Mouse (Mus musculus) midbrain, embryonic 12.5 days (tissue): Measurements from ENCODE around the gene Nubp1. TPM values are rescaled to one million over a fixed set of nuclear protein-coding genes. Genes with fewer than 3 reads are reported as not detected.

ENCODE experiments used
- ATAC-seq: fragments of 200-750 bp; cut with Nextera tagmentation; 2 replicates; pipeline ENCODE4 v1.8.0; 2017; ENCODE audit warnings: low read depth, moderate TSS enrichment, moderate library complexity; ENCODE audit not compliant: low FRiP score
- H3K27ac ChIP-seq: fragments of 300-500 bp; sonication (generic); replicated peaks from 2 replicates; pipeline ENCODE4 v1.5.1; 2016; ENCODE audit warnings: mild to moderate bottlenecking
- H3K27me3 ChIP-seq: fragments of 300-500 bp; sonication (generic); 2 replicates; pipeline ENCODE4 v1.6.1; 2016; ENCODE audit warnings: mild to moderate bottlenecking
- H3K36me3 ChIP-seq: fragments of 300-500 bp; sonication (generic); 2 replicates; pipeline ENCODE4 v1.6.1; 2016
- H3K4me1 ChIP-seq: fragments of 300-500 bp; sonication (generic); 2 replicates; pipeline ENCODE4 v1.6.1; 2016
- H3K4me2 ChIP-seq: fragments of 300-500 bp; sonication (generic); replicated peaks from 2 replicates; pipeline ENCODE4 v1.6.1; 2016; ENCODE audit warnings: mild to moderate bottlenecking, moderate library complexity
- H3K4me3 ChIP-seq: fragments of 300-500 bp; sonication (generic); 2 replicates; pipeline ENCODE4 v1.5.1; 2016; ENCODE audit warnings: mild to moderate bottlenecking
- H3K9ac ChIP-seq: fragments of 300-500 bp; sonication (generic); replicated peaks from 2 replicates; pipeline ENCODE4 v1.6.1; 2016; ENCODE audit warnings: mild to moderate bottlenecking, moderate library complexity
- H3K9me3 ChIP-seq: fragments of 300-500 bp; sonication (generic); 2 replicates; pipeline ENCODE4 v1.6.1; 2016; ENCODE audit warnings: mild to moderate bottlenecking
- WGBS: fragments of 180-500 bp; shearing (Covaris S2); methylation state at CpG from one replicate; pipeline ENCODE4 v1.1.7; 2016; 5-methylcytosine and 5-hydroxymethylcytosine counted together
- polyA plus RNA-seq: library from polyadenylated mRNA; unstranded; fragments of >200 nt; fragmentation: Nextera tagmentation; extraction: Ambion mirVana; gene quantifications from 2 replicates; pipeline ENCODE4 v1.2.1, GENCODE M21; 2016

Nubp1 gene
- polyA plus RNA-seq, 1 experiment from 2014 or later = 61.7 TPM

DNA sequence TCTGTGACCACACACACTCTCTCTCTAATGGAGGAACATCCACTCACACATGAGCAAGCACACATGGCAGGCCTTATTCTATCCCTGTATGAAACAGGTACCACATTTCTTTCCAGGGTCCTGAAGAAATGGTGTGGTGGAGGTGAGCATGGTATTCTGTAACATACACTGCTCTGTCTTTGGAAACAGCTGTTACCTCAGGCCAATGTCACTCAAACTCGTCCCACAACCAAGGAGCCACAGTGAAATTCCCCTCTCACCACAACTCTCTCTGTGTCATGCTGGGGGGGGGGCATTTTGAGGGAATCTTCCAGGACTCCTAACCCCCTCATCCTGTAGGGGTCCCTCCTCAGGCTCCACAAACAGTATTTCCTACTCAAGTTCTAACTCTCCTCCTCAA is 20.2 kb downstream of the Nubp1 start:
- no peak overlapping the region for H3K4me2 ChIP-seq
- H3K4me3 ChIP-seq = no peak overlapping the region
- 77% methylated on average over 1 of the region's 1 CpGs for WGBS
- ATAC-seq = no peak
- no peaks in the 10 kb centered on the region for H3K4me1 ChIP-seq
- peaks cover 11% of the 10 kb centered on the region for H3K36me3 ChIP-seq
- H3K27ac ChIP-seq = no peak overlapping the region
- H3K9me3 ChIP-seq = no peaks in the 10 kb centered on the region
- H3K27me3 ChIP-seq = no peaks in the 10 kb centered on the region
- no peak overlapping the region for H3K9ac ChIP-seq

DNA sequence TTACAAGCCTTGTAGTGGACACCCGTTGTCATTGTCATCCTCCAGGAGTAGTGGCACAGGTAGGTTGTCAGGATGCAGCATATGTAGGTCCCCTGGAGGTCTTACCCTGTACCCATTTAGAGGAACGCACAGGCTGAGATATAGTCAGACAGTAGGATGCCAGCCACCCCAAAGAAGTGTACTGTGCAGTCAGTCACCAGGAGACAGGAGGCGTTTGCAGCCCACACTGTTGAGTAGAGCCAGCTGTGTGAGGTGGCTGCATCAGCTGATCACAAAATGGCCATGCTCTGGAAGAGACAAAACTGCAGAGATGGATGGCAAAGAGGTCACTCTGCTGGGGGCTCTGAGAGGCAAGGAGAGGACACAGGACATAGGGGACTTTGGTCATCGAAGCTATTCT is 20.6 kb downstream of the Nubp1 start:
- no peak for ATAC-seq
- Histone ChIP-seq H3K27me3 (no peaks in the 10 kb centered on the region), H3K4me2 (no peak overlapping the region), H3K9ac (no peak overlapping the region), H3K9me3 (no peaks in the 10 kb centered on the region), H3K36me3 (peaks cover 7% of the 10 kb centered on the region), H3K4me3 (no peak overlapping the region), H3K4me1 (no peaks in the 10 kb centered on the region), H3K27ac (no peak overlapping the region)
- WGBS = 90% methylated on average over 4 of the region's 4 CpGs

DNA sequence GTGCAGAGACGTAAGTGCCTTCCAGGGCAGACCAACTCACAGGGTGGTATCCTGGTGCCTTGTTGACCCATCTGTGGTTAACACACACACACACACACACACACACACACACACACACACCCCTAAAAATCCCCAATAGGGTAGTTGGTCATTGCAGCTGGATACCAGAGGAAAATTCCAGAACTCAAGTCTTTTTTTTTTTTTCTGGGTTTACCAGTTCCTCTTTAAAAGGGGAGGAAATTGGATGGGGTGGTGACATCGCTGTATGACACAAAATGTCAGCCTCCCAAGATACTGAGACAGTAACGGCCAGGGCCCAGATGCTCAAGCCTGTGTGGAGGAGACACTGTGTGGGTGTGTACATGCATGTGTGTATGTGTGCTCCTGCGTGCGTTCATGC is 21.6 kb downstream of the Nubp1 start:
- no peaks in the 10 kb centered on the region for H3K27me3 ChIP-seq
- ATAC-seq = no peak
- 92% methylated on average over 5 of the region's 5 CpGs for WGBS

DNA sequence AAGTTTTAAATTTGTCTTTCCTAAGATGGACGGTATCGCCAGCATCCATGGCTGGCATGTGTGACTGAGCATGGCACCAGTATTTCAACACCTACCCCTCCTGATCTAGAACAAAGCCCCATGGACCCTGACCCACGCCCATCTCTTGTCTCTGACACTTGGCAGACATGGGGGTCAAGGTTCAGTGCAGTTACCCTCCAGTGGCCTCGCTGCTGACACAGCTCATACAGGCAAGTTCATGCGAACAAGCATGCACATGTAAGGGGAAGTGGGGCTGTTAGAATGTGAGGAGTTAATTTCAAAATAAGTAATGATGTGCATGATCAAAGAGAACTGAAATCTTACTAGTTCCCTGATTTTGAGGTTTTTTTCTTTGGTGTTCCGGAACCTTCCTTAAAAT is 24.4 kb downstream of the Nubp1 start:
- Histone ChIP-seq H3K9ac (no peak overlapping the region), H3K27me3 (no peaks in the 10 kb centered on the region), H3K4me3 (no peak overlapping the region), H3K36me3 (no peaks in the 10 kb centered on the region), H3K27ac (no peak overlapping the region), H3K4me2 (no peak overlapping the region), H3K4me1 (no peaks in the 10 kb centered on the region), H3K9me3 (no peaks in the 10 kb centered on the region)
- no peak for ATAC-seq
- WGBS = 85% methylated on average over 6 of the region's 6 CpGs

More for the DNA sequence above, 21.6 kb downstream of the Nubp1 start:
- Histone ChIP-seq H3K36me3 (0 out of 2 replicates have a peak, but pooled peaks cover 2% of the 10 kb centered on the region), H3K27ac (no peak overlapping the region), H3K4me3 (no peak overlapping the region), H3K9ac (no peak overlapping the region), H3K4me1 (no peaks in the 10 kb centered on the region), H3K9me3 (no peaks in the 10 kb centered on the region), H3K4me2 (no peak overlapping the region)

DNA sequence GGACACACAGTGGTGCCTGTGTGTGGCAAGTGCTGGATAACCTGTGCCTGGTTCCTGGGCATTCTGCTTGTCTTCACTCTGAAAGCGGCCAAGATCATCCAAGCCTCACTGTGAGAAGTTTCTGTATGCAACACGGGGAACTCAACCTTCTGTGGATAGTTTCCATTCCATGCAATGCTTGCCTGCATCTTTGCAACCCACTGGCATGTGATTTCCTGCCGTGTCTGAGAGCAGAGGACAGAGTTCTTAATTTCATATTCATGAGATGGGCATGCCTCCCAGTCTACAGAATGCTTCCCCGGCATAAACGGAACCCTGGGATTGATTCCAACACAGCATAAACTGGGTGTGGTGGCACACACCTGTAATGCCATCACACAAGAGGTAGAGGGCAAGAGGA is 26.3 kb downstream of the Nubp1 start:
- no peak overlapping the region for H3K4me3 ChIP-seq
- H3K4me2 ChIP-seq = no peak overlapping the region
- no peaks in the 10 kb centered on the region for H3K36me3 ChIP-seq
- H3K27ac ChIP-seq = no peak overlapping the region
- ATAC-seq = no peak
- no peak overlapping the region for H3K9ac ChIP-seq
- H3K9me3 ChIP-seq = no peaks in the 10 kb centered on the region
- no peaks in the 10 kb centered on the region for H3K4me1 ChIP-seq
- no peaks in the 10 kb centered on the region for H3K27me3 ChIP-seq
- whole genome bisulfite sequencing = 88% methylated on average over 5 of the region's 5 CpGs

DNA sequence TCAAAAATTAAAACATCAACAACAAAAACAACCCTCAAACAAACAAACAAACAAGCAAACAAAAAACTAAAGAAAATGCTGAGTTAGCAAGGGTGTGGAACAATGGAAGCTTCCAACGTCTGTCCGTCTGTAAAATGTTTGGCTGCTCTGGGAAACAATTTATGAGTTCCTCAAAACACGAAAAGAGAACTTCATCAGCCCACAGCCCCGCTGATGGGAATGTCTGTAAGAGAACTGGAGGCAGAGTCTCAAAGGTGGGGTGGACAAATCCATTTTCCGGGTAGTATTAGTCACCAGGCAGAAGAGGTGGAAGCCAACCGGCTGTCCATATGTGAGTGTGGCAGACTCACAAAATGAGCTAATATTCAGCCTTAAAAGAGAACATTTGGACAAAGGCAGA is 29.6 kb downstream of the Nubp1 start:
- Histone ChIP-seq H3K9ac (no peak overlapping the region), H3K9me3 (no peaks in the 10 kb centered on the region), H3K36me3 (no peaks in the 10 kb centered on the region), H3K27ac (no peak overlapping the region), H3K4me3 (no peak overlapping the region), H3K4me1 (peaks cover 15% of the 10 kb centered on the region), H3K4me2 (no peak overlapping the region), H3K27me3 (no peaks in the 10 kb centered on the region)
- no peak for ATAC-seq
- WGBS = 89% methylated on average over 6 of the region's 6 CpGs

DNA sequence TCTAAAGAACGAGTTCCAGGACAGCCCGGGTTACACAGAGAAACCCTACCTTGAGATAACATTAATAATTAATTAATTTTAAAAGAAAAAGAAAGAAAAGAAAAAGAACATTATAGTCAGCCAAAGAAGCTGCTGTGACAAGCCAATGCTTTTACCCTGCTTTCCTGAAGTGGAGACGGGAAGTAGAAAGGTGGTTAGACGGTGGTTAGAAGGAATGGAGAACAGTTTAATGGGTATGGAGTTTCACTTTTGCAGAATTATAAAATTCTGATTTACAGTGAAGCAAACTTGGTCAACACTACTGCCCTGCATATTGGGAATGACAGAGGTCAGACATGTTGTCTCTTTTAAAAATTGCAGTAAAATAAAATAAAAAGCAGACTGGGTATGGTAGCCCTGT is 30.0 kb downstream of the Nubp1 start:
- 93% methylated on average over 4 of the region's 4 CpGs for WGBS
- ATAC-seq = no peak
- no peak overlapping the region for H3K4me3 ChIP-seq

DNA sequence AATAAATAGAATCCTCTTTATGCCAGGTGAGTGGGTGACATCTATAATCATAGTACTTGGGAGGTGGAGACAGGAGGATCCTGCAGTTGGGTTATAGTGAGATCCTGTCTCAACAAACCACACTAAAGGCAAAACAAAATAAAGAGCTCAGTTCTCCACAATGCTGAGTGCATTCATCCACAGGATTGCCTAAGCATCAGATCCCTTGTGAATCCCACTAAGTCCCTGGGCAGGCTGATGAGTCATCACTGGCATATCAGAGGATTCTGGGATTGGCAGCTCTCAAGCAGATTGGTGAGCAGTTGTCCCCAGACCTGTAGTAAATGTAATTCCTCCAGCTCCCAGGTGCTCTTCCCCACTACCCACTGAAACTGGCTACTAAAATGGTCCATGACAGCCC is 32.0 kb downstream of the Nubp1 start:
- Histone ChIP-seq H3K27ac (no peak overlapping the region), H3K9me3 (no peaks in the 10 kb centered on the region), H3K4me3 (no peak overlapping the region), H3K36me3 (no peaks in the 10 kb centered on the region), H3K9ac (no peak overlapping the region), H3K27me3 (no peaks in the 10 kb centered on the region), H3K4me1 (peaks cover 24% of the 10 kb centered on the region), H3K4me2 (no peak overlapping the region)
- no peak for ATAC-seq

More for the DNA sequence above, 30.0 kb downstream of the Nubp1 start:
- no peak overlapping the region for H3K27ac ChIP-seq
- H3K36me3 ChIP-seq = no peaks in the 10 kb centered on the region
- H3K9ac ChIP-seq = no peak overlapping the region
- no peaks in the 10 kb centered on the region for H3K27me3 ChIP-seq
- H3K9me3 ChIP-seq = no peaks in the 10 kb centered on the region
- H3K4me1 ChIP-seq = peaks cover 19% of the 10 kb centered on the region
- no peak overlapping the region for H3K4me2 ChIP-seq

DNA sequence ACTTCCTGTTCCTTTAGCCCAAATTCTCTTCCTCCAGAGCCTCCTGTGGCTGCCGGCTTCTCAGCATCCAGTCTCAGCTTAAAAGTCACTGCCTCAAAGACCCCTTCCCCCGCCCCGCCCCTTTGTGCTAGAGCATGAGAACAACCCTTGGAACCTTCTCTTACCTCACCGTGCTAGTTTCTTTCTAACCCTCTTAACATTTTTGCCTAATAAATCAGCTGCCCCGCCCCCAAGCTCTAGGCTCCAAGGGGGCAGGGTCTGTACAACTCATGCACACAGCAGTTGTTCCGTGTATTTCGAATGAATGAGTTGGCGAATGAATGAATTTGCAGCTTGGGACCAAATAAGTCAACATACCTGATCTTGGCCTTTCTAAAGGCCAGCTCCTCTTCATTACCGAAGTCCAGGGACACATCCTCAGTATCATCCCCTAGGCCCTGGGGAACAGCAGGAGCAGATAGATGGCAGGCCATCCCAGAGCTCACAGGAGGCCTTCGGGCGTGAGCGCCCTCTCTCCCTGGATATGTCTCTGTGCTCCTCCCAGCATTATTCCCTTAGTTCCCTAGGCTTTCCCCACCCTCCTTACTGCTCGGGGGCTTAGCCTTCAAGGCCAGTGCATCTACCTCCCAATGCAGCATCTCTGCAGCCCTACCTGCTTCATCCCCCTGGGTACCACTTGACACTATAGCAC is 35.0 kb downstream of the Nubp1 start:
- WGBS = 15% methylated on average over 13 of the region's 13 CpGs
- peak overlapping the region; percentile 78 for H3K27ac ChIP-seq
- H3K9me3 ChIP-seq = no peaks in the 10 kb centered on the region
- H3K4me3 ChIP-seq = peak overlapping the region; percentile 54
- ATAC-seq = no peak; the same call in none of the 2 replicates
- no peaks in the 10 kb centered on the region for H3K36me3 ChIP-seq
- peaks cover 24% of the 10 kb centered on the region for H3K4me1 ChIP-seq
- no peaks in the 10 kb centered on the region for H3K27me3 ChIP-seq
- H3K4me2 ChIP-seq = peak overlapping the region; percentile 66
- H3K9ac ChIP-seq = peak overlapping the region; percentile 68

DNA sequence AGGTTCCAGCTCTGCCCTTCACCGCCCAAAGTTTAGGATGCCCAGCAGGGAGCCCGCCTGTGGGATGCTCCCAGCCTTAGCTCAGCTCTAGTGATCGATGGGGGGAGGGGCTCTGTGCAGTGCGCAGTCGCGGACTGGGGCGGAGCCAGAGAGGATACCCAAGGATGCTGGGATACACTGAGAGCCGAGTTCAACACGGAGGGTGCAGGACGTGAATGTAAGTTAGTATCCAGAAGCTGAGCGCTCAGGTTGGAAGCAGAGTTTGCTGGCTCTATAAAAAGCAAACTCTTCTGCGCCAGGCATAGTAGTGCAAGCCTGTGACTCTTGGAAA is 35.5 kb downstream of the Nubp1 start, which contains the start of gene Tvp23a:
TSS of gene Tvp23a (minus strand) at position 99 of the 331 bp plus-strand sequence.
- H3K4me2 ChIP-seq = peak within 1 kb of the TSS; percentile 66
- under 1% methylated on average over 12 of the region's 12 CpGs for WGBS

DNA sequence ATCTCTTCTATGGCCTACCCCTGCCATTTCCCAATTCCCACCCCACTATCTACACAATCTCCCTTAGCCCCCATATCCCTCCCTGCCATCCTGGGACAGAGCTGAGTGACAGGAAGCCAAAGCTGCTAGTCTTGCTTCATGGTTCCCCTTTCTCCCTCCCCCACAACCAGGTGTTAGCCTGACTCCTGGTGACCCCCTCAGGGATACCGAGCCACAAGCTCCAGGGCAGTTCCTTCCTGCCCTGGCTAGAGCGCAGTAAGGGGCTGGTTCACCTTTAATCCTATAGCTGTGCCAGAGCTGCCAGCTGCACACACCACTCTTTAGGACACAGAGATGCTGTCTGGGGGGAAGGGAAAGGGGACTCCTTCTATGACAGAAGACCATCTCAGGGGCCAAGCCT is 36.0 kb downstream of the Nubp1 start:
- Histone ChIP-seq H3K27ac (no peak overlapping the region), H3K4me1 (peaks cover 24% of the 10 kb centered on the region), H3K36me3 (no peaks in the 10 kb centered on the region), H3K4me2 (peak overlapping the region; percentile 66), H3K4me3 (peak overlapping the region; percentile 54), H3K9me3 (no peaks in the 10 kb centered on the region), H3K27me3 (no peaks in the 10 kb centered on the region), H3K9ac (peak overlapping the region; percentile 68)
- 0 out of 2 replicates have a peak, but pooled peaks have one; percentile 29 for ATAC-seq
- 72% methylated on average over 2 of the region's 2 CpGs for whole genome bisulfite sequencing

More for the DNA sequence above, 35.5 kb downstream of the Nubp1 start, which contains the start of gene Tvp23a:
- Histone ChIP-seq H3K9ac (peak within 1 kb of the TSS; percentile 68), H3K27me3 (no peaks in the 10 kb centered on the region), H3K27ac (peak within 1 kb of the TSS; percentile 78), H3K9me3 (no peaks in the 10 kb centered on the region), H3K4me1 (peaks cover 24% of the 10 kb centered on the region), H3K4me3 (peak within 1 kb of the TSS; percentile 54), H3K36me3 (no peaks in the 10 kb centered on the region)
- ATAC-seq = peak; percentile 98

DNA sequence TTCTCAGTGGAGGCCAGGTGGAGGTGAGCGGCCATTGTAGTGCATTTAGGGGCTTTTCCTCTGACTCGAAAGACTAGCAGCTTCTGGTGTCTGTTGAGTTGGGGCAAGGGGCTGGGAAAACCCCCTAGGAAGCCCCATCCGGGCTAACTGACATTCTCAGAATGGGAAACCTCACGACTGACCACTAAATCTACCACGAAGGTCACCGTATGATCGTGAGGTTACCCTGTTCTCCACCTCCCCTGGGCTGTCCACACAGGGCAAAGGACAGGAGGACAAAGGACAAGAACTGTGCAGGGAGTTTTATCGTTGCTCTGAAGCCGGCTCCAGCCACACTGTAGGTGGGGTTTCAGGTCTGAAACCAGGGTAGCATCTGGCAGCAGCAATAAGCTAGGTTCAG is 37.2 kb downstream of the Nubp1 start:
- no peak overlapping the region for H3K4me2 ChIP-seq
- no peak for ATAC-seq
- no peaks in the 10 kb centered on the region for H3K36me3 ChIP-seq
- H3K27ac ChIP-seq = no peak overlapping the region
- H3K4me1 ChIP-seq = peaks cover 24% of the 10 kb centered on the region
- H3K9me3 ChIP-seq = no peaks in the 10 kb centered on the region
- 86% methylated on average over 9 of the region's 9 CpGs for WGBS
- no peak overlapping the region for H3K9ac ChIP-seq
- no peak overlapping the region for H3K4me3 ChIP-seq
- no peaks in the 10 kb centered on the region for H3K27me3 ChIP-seq

DNA sequence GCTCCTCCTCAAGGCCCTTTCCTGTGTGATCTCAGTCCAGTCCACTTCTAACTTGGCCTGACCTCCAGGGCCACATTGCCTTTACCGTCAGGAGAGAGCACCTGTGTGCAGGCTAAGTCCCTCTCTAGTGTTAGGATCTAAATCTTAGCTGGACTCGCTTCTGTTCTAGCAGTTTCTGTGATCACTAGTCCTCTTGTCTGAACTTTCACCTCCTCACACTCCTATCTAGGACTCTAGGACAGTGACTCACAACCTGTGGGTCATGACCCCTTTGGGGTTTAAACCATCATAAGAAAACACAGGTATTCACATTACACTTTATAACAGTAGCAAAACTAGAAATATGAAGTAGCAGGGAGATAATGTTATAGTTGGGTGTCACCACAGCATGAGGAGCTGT is 40.2 kb downstream of the Nubp1 start:
- Histone ChIP-seq H3K27me3 (no peaks in the 10 kb centered on the region), H3K4me2 (no peak overlapping the region)
- 84% methylated on average over 2 of the region's 2 CpGs for WGBS

More for the DNA sequence above, 40.2 kb downstream of the Nubp1 start:
- ATAC-seq = no peak
- no peak overlapping the region for H3K4me3 ChIP-seq
- H3K27ac ChIP-seq = no peak overlapping the region
- H3K9me3 ChIP-seq = no peaks in the 10 kb centered on the region
- peaks cover 6% of the 10 kb centered on the region for H3K4me1 ChIP-seq
- H3K36me3 ChIP-seq = no peaks in the 10 kb centered on the region
- H3K9ac ChIP-seq = no peak overlapping the region
